Mouse (Mus musculus): ENCODE measurements around the gene Shroom3. TPM values are rescaled to one million over a fixed set of nuclear protein-coding genes. Genes with fewer than 3 reads are reported as not detected.

The Shroom3 gene
- total RNA-seq, 2 experiments from 2014 or later, result not detected

DNA sequence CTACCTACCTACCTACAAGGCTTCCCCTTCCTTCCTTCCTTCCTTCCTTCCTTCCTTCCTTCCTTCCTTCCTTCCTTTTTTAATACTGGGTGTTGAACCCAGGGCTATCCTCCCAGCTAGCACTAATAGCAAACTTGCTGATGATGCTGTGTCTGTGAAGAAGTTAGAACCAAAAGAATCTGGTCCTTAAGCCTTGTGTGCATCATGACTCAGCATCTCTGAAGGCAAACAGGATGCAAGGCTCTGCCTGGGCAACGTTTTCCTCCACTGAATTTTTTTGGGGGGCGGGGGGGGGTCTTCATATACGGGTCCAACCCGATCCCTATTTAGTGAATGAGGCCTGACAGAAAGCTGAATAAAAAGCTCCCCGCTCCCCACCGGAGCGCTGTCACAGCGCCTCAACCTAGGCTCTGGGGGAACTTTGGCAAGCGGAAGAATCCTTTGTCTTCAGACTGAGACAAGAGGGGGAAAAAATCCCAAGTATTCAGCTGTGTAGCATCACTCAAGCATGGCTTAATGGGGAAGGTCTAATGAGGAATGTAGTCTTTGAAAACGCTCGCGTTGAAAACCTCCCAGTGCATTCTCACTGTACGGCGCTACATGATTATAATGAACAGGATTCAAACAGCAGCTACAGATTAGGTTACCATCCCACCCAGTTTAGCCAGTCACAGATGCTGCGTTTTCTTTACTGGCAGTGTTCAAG lies 15.0 kb downstream of the Shroom3 start:
- no peak for ATAC-seq (ENCODE audit: poor library complexity, severe bottlenecking)

DNA sequence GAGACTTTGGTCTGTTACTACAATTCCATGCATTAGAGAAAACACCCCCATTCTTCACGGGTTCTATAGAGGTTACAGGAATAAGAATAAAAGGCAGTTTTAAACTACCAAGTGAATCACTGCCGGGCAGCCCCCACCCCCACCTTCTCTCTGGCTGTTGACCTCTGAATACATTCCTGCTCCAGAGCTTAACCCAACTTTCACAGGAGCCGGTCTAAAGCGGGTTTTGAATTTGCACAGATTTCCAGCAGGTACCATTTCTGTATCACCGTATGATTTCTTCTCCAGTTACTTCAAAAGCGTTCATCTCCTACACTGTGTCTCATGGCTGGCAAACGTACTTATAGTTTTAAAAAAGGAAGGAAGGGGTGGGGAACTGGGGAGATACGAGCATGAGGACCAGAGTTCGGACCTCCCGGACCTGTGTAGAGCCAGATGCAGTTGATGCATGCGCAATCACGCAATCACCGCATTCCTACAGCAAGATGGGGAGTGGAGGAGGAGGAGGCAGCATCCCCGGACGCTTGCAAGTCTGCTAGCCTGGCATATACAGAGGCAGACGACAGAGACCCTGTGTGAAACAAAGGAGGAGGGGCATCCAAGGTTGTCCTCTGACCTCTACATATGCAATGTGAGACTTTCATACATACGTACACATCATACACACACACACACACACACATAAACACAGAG lies 15.7 kb downstream of the Shroom3 start:
- ATAC-seq (ENCODE audit: poor library complexity, severe bottlenecking), result no peak

DNA sequence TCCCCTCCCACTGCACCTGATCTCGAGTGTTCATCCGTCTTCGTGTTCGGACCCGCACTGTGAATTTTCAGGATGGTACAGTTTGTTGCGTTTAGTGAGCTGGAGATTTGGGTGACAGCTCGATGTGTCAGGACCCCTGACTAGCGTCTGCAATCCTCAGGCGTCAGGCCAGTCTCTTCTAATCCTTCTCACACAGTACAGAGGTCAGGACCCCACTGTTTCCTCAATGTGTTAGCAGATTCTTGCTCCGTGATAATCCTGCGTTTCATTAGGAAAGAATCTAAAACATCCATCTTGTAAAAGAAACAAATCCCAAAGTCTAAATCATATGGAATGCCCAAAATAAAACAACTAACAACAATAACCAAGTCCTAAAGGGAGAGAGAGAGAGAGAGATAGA lies 18.5 kb downstream of the Shroom3 start:
- ATAC-seq (ENCODE audit: poor library complexity, severe bottlenecking), result no peak

DNA sequence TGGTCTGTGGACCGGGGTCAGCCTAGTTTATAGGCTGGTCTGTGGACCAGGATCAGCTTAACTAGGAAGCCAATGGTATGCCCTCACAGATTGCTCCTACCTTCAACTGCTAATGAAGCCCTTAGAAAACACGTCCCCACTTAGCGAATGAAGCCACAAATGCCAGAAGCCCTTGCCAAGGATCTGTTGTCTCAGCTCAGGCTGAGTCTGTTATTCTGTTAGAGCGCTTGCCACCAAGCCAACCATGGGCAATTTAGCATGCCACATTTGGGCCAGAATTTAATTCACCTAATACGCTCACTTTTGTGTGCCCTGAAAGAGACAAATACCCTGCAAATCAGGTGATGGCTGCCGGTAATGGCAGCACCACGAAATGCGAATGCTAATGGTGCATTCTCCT lies 20.4 kb downstream of the Shroom3 start:
- ATAC-seq (ENCODE audit: poor library complexity, severe bottlenecking), result no peak

DNA sequence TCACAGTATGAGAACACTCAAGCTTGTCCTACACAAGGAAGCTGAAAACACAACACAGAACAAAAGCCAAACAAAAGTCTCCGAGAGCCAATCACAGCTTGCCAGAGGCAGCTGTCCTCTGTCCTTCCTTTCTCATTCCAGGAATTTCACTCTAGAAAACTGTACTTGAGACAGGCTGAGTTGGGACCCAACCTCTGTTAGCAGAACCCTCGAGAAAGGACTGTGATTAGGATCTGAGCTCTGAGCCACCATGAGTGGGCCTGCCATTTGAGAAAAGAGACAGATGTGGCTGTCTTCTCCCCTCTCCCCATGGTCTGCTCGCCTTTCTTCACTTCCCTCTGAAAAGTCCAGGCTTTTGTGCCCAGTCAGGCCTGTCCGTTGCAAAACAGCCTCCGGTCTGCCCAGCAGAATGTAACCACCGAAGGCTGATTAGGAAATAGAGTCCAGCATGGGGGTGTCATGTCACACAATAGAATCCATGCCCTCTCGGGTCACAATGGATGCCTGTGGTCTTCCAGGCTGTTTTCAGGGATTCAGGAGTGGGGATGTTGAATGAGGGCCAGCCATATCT lies 24.8 kb downstream of the Shroom3 start:
- peak; percentile 76 for ATAC-seq (ENCODE audit: poor library complexity, severe bottlenecking)

DNA sequence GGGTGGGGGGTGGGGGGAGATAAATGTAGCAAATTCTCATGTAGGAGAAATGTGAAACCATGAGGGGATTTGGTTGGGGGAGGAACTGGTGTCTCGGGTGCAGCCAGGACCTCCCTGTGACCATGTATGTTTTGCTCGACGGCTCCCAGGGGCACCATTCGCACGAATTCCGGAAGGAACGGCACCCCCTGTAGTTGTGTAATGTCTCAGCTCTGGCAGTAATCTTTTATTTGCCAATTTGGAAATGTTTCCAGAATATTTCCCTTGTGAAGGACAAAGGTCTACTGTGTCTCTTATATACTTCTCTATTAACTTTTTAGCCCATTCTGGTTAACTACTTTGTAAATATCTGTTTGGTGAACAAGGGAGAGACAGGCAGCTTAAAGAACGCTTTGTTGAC lies 27.5 kb downstream of the Shroom3 start:
- no peak for ATAC-seq (ENCODE audit: poor library complexity, severe bottlenecking)

DNA sequence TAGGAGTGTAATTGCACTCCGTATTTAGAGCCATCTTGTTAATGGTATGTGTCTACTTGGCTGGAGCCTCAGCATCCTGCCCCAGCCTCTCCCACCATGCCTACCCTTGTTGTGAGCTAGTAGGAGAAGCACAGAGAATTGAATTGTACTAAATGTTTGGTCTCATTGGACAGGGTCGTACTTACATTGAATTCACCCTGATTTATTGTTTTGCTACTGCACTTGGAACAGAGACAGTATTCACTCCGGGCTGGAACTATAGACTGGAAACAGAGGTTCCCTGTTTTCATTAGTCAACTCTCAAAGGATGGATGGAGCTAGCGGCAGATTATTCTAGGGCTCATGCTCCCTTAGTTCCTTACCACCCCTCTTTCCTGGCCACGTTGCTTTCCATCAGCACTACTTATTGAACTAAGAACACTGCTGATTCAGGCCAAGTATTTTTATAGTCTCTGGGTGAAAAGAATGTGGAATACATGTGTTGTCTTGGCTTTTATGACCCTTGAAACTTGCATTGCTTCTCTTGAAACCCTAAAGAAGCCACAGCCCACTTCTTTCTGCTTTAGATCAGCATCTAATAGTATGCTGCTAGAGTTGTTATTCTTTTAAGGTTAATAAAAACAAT lies 28.5 kb downstream of the Shroom3 start:
- no peak for ATAC-seq (ENCODE audit: poor library complexity, severe bottlenecking)

DNA sequence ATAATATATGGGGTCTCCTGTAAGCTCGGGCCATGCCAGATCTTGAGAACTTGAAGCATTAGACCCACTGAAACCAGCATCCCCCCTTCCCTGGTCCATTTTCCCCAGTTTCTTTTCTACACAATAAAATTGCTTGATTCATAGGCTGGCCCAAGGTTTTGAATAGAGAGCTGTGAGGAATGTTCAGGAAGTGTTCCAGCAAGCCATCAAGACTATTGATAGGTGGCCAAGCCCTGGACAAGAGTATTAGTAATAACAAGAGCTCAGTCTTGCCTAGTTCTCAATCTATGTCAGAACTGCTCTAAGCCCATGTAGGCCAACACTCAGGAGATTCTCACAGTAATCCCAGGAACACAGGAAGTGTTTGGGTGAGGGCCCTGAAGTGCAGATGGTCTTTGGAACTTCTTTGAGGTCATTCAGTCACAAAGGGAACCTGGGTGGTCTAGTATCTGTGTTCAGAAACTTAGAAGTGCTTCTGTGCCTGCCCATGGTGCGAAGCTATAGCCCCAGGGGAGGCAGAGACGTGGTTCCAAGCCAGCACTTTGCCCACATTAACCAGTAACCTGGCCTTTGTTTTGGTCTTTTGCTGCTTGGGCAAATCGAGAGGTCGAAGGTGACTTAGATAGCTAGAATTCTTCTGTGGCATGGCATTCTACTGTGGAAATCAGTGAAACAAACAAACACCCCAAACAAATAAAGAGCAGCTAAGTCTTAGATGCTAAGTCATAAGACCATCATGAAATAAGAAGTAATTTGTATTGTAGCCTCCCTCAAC lies 29.6 kb downstream of the Shroom3 start:
- ATAC-seq (ENCODE audit: poor library complexity, severe bottlenecking), result no peak

DNA sequence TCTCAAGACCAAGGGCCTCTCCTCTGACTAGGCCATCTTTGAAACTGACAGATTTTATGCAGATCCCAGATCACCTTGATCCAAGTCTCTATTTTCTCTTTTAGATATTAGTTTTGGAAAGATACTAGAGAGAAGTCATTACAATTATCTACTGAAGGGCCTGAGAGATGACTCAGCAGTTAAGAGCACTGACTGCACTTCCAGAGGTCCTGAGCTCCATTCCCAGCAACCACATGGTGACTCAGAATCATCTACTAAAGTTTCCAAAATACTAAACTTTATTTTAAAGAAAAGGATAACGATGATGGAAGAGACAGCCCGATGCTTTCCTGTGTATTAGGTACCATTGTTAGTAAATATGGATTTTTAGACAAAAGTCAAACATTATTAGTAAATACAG lies 31.7 kb downstream of the Shroom3 start:
- ATAC-seq (ENCODE audit: poor library complexity, severe bottlenecking), result no peak

DNA sequence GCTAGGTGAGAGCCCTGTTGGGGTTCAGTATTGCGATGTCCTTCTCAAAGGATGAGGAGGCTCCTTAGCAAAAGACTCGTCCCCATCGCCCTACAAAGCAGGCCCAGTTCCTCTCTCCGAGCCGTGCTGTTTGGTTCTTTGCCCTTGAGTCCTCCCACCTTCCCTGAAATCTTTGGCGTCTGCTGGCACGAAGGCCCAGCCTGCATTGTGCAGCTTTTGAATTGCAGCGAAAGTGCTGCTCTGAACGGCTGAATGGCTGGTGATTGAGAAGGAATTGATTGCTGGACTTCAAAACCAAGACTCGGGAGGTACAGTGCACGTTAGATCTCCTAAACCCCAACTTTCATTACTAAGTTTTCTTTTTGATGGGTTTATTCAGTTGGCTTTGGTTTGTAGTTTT lies 32.1 kb downstream of the Shroom3 start:
- no peak for ATAC-seq (ENCODE audit: poor library complexity, severe bottlenecking)

DNA sequence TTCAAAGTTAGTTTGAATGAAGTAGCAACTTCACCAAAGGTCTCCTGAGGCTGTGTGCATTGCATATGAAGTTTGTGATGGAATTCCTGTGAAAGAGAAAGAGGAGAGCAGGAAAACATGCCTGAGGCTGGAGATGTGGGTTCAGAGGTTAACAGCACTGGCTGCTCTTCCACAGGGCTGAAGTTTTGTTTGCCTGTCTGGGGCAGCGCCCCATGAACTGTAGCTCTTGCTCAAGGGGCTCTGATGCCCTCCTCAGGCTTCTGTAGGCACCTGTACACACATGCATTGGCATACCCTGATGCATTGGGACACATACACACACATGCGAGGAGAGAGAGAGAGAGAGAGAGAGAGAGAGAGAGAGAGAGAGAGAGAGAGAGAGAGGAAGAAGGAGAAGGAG lies 32.7 kb downstream of the Shroom3 start:
- no peak for ATAC-seq (ENCODE audit: poor library complexity, severe bottlenecking)

DNA sequence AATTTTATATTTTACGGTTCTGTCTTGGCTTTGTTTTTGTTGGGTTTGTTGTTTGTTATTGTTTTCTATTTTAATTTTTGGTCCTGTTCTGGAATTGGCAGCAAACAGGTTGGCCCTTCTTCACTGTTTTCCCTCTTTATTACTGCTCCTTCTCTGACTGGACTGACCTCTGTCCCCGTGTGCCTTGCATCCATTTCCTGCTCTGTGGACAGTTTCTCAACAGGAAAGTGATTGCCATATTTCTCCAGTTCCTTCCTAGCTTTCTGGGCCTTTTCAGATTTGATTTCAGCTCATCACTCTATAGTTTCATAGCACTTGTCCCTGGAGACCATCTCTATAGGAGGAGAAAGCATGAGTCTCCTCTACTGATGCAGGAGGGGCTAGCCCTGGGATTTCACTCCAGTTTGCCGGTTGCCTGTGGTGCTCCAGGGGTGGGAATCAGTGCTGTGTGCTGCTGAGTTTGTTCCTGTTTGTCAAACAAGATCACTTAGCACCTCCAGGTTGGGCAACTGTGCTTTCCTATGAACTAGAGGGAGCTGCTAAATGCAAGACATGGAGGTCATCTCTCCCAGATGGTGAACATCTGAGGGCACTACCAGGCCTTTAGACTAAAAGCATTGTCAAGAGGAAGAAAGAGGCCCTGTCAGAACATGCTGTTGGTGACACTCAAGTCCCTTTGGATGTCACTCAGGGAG lies 34.6 kb downstream of the Shroom3 start:
- ATAC-seq (ENCODE audit: poor library complexity, severe bottlenecking), result no peak

DNA sequence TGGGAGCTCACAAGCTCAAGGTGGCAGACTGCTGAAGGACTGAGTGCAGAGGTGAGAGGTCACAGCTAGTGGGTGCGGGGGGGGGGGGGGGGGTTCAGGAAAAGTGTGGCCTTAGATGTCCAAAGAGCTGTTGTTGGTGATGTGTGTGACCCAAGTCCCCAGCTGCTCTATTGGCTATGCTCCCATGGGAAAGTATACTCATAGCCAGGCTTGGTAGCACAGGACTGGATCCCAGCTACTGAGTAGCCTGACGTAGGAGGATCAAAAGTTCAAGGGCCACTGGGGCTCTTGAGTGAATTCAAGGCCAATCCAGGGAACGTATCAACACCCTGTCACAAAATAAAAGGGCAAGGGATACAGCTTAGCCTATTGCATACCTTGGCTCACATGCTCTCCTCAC lies 35.6 kb downstream of the Shroom3 start:
- no peak for ATAC-seq (ENCODE audit: poor library complexity, severe bottlenecking)

DNA sequence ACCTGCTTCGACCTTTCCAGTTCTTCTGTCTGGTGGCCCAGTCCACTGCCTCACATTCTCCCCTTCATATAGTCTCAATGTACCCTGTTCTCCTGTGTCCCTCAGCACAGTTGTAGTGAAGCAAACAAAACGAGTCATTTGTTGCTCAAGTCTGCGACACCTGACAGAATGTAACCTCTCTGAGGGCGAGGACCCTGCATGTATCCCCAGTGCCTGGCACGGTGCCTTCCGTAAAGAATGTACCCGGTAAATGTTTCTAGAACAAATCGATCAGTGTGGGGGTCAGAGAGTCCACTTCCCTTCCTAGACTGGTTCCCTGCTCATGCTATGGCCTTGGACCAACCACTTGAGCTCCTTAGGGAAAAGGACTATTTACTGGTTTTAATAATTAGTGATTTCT lies 38.4 kb downstream of the Shroom3 start:
- no peak for ATAC-seq (ENCODE audit: poor library complexity, severe bottlenecking)

DNA sequence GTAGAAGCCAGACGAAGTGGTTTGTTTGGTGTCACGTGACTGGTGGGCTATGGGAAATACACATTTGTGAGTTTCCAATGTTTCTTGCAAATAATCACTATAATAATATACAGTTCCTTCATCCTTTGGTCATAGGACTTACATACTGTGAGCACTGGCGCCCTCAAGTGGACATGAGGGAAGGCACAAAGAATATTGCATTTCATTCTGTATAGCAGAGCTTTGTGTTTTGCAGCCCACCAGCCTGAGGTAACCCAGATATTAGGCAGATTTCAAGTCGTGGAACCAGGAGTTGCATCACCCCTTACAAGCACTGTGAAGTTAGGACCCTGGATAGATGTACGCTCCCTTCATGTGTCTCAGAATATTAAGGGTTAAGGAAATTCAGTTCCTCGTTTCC lies 42.7 kb downstream of the Shroom3 start:
- no peak for ATAC-seq (ENCODE audit: poor library complexity, severe bottlenecking)

DNA sequence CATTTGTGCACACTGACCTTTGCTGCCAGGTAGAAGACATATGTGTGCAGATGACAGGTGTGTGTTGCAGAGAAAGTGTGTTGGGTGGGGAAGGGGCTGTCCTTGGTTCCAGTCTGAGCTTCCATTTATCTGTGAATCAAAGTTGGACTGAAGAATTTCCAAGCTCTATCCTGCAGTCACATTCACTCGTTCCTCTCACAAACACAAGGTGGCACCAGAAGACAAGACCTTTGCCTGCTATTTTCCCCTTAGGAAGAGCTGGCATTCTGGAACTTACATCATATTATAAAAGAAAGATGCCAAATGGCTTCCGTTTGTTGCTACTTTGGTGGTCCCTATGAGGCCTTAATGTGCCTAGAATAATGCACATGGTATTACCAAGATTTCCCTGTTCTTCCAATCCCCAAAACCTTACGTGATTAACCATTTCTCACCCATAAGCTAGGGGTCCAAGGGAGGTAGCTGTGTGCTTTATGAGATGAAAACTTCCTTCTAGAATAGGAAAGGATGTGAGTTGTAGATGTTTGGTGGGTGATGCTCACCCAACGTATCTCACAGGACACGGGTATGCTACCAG lies 45.1 kb downstream of the Shroom3 start:
- no peak for ATAC-seq (ENCODE audit: poor library complexity, severe bottlenecking)

DNA sequence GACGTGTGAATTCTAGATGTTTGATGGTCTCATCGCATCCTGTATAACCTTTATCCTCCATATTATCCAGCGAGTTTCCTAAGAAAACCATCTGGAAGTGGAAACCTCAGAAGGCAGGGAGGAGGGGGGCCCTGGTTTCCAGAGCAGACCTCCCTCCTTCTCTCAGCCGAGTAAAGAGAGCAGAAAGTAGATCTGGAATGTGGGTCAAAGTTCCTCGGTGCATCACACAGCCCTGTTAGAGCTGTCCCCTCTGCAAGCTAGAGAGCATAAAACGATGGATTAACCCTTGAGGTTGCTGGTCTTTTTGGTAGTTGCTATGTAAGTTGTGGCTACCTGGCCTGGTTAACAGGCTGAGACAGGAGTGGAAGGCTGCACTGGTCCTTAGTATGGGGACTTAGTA lies 46.0 kb downstream of the Shroom3 start:
- no peak for ATAC-seq (ENCODE audit: poor library complexity, severe bottlenecking)

DNA sequence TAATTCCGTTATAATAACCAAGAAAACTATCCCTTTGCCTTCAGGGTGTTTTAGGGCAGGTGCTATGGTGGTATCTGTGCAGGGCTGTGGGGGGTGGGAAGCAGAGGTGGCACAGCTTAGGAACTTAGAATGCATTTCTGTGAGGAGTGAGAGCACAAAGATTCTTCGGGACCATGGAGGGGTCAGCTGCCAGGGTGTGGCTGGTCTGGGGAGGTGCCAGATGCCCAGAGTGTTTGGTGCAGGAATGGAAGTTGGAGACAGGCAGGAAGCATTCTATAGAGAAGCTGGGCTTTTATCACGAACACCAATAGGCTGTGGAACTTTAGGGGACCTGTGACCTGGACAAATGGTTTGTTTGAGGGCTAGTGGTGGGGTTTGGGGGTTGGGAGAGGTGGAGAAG lies 58.6 kb downstream of the Shroom3 start:
- ATAC-seq (ENCODE audit: poor library complexity, severe bottlenecking), result no peak

DNA sequence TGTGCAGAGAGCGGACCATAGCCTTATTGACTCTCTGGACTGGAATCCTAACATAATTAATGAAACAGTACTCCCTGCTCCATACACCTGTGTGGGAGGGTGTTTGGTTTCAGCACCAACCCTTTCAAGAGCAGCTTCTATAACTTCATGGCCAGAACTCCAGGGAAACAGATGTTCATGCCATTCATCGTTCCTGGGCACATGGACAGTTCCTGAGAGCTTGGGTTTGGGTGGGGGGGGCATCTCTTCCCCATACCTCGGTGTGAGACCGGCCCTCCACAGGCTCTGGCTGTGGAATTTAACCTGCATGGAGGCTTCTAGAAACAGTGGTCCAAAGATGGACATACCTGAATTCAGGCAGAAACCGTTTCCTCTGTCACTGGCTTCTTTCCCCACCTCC lies 59.5 kb downstream of the Shroom3 start:
- ATAC-seq (ENCODE audit: poor library complexity, severe bottlenecking), result no peak

Data from megakaryocyte, adult 5-6 weeks (primary cell).